In genomic region chr17:33394182-33395034, GRCm38 (mm10) we compare ENCODE assay signal across 8 mouse cellular contexts. TPM values are rescaled to one million over a fixed set of nuclear protein-coding genes. Genes with fewer than 3 reads are reported as not detected.
DNase-seq lines count a peak whose midpoint lies in the region; ATAC-seq and TF ChIP-seq lines count a peak whose summit lies in the region.

Zfp101 (minus strand) TSS chr17:33394641.

- no peaks in the 10 kb centered on the region for H3K9me3 ChIP-seq in hindbrain, embryonic 10.5 days
- no peaks in the 10 kb centered on the region for H3K9me3 ChIP-seq in lung, postnatal 0 days (ENCODE audit: low read length)

- under 1% methylated on average over 44 of the region's 44 CpGs for WGBS in hindbrain, embryonic 10.5 days
- WGBS in lung, postnatal 0 days: under 1% methylated on average over 44 of the region's 44 CpGs

- TF ChIP-seq EP300 in lung, postnatal 0 days (IDR thresholded peaks at IDR 0.05): peak; percentile 77; the same call in 1 of the 2 replicates

- peak within 1 kb of the TSS; percentile 94 for H3K4me3 ChIP-seq in hindbrain, embryonic 10.5 days
- peak within 1 kb of the TSS; percentile 72 for H3K4me3 ChIP-seq in lung, postnatal 0 days (ENCODE audit: low read depth, low read length)

- H3K4me1 ChIP-seq in hindbrain, embryonic 10.5 days (replicated peaks): peaks cover 10% of the 10 kb centered on the region
- H3K4me1 ChIP-seq in lung, postnatal 0 days (ENCODE audit: insufficient read depth, low read depth, low read length): no peaks in the 10 kb centered on the region

- peak within 1 kb of the TSS; percentile 87 for H3K27ac ChIP-seq in hindbrain, embryonic 10.5 days
- peak within 1 kb of the TSS; percentile 60 for H3K27ac ChIP-seq in lung, postnatal 0 days (ENCODE audit: low read length)

- no peaks in the 10 kb centered on the region for H3K27me3 ChIP-seq in hindbrain, embryonic 10.5 days (ENCODE audit: insufficient read depth, poor library complexity, severe bottlenecking)
- no peaks in the 10 kb centered on the region for H3K27me3 ChIP-seq in lung, postnatal 0 days (replicated peaks; ENCODE audit: insufficient read depth, low read length)

- DNase-seq in MN1 (ENCODE audit: low spot score): peak; percentile 96
- DNase-seq in cerebellum, adult 9-10 months: peak; percentile 95
- DNase-seq in hindbrain, embryonic 10.5 days (ENCODE audit: low spot score): peak; percentile 92
- DNase-seq in layer of hippocampus, adult 9-11 months: peak; percentile 96
- DNase-seq in lung, postnatal 0 days (ENCODE audit: low spot score): peak; percentile 98
- peak; percentile 79 for DNase-seq in ovary, postnatal 14 days (ENCODE audit: low spot score)
- DNase-seq in thymus, postnatal 14 days: peak; percentile 84

- H3K9ac ChIP-seq in lung, postnatal 0 days (replicated peaks; ENCODE audit: low read depth): peak within 1 kb of the TSS; percentile 54

- ATAC-seq in frontal cortex, adult (ENCODE audit: low TSS enrichment): peak; percentile 100
- peak; percentile 99 for ATAC-seq in lung, postnatal 0 days

- peaks cover 15% of the 10 kb centered on the region; the same call in 1 of the 2 replicates for H3K36me3 ChIP-seq in hindbrain, embryonic 10.5 days
- H3K36me3 ChIP-seq in lung, postnatal 0 days (ENCODE audit: insufficient read depth, low read length): no peaks in the 10 kb centered on the region

- no peak; the same call in 1 of the 2 replicates for TF ChIP-seq CTCF in lung, postnatal 0 days (IDR thresholded peaks at IDR 0.05)

- H3K4me2 ChIP-seq in lung, postnatal 0 days (replicated peaks; ENCODE audit: low read depth, low read length): peak within 1 kb of the TSS; percentile 65

RNA-seq across cellular contexts. Expression of gene Zfp101, which starts in this region (rescaled TPM):
- 15.2 and 18.9 TPM in 2 replicates for polyA plus RNA-seq in hindbrain, embryonic 10.5 days (2016; fragmentation: Nextera tagmentation; extraction: Ambion mirVana)
- 8.8 and 8.9 TPM in 2 replicates for polyA plus RNA-seq in lung, postnatal 0 days (2015; fragmentation: Nextera tagmentation; extraction: Ambion mirVana)

Comparison
In these comparisons a context has a peak if more than half of its experiments do, and no peak if none do; other contexts are left out.
1. Peak in every context shown above with its lines: DNase-seq, ATAC-seq, H3K4me3 ChIP-seq and H3K27ac ChIP-seq.